Mouse (Mus musculus) liver, postnatal 0 days (tissue): Measurements from ENCODE around the gene Rfxank. TPM values are rescaled to one million over a fixed set of nuclear protein-coding genes. Genes with fewer than 3 reads are reported as not detected.

ENCODE experiments used
- ATAC-seq: fragments of 200-750 bp; cut with Nextera tagmentation; 2 replicates; pipeline ENCODE4 v1.8.0; 2017; ENCODE audit warnings: mild to moderate bottlenecking, moderate library complexity
- DNase-seq: peaks from one replicate; pipeline ENCODE4 v3.0.0-alpha.2; 2016
- H3K27ac ChIP-seq: fragments of 300-500 bp; sonication (generic); 2 replicates; pipeline ENCODE4 v1.5.1; 2014; ENCODE audit warnings: antibody characterized with exemption, moderate library complexity, mild to moderate bottlenecking, low read depth
- H3K27me3 ChIP-seq: fragments of 300-500 bp; sonication (generic); 2 replicates; pipeline ENCODE4 v1.6.1; 2014; ENCODE audit warnings: low read length, control low read depth, mixed read lengths; ENCODE audit not compliant: insufficient read depth
- H3K36me3 ChIP-seq: fragments of 300-500 bp; sonication (generic); replicated peaks from 2 replicates; pipeline ENCODE4 v1.6.1; 2014; ENCODE audit warnings: mild to moderate bottlenecking, control low read depth, low read length, moderate library complexity, mixed read lengths; ENCODE audit not compliant: insufficient read depth
- H3K4me1 ChIP-seq: fragments of 300-500 bp; sonication (generic); 2 replicates; pipeline ENCODE4 v1.6.1; 2014; ENCODE audit warnings: antibody characterized with exemption, mild to moderate bottlenecking, control low read depth; ENCODE audit not compliant: insufficient read depth
- H3K4me2 ChIP-seq: fragments of 300-500 bp; sonication (generic); 2 replicates; pipeline ENCODE4 v1.6.1; 2014; ENCODE audit warnings: low read depth, mild to moderate bottlenecking, low read length, moderate library complexity, mixed read lengths
- H3K4me3 ChIP-seq: fragments of 300-500 bp; sonication (generic); 2 replicates; pipeline ENCODE4 v1.5.1; 2014; ENCODE audit warnings: low read depth, low read length
- H3K9ac ChIP-seq: fragments of 300-500 bp; sonication (generic); replicated peaks from 2 replicates; pipeline ENCODE4 v1.6.1; 2014; ENCODE audit warnings: mild to moderate bottlenecking, moderate library complexity
- H3K9me3 ChIP-seq: fragments of 300-500 bp; sonication (generic); 2 replicates; pipeline ENCODE4 v1.6.1; 2016; ENCODE audit warnings: mild to moderate bottlenecking, control low read depth, low read length, mixed read lengths
- CTCF ChIP-seq: sonication (generic); IDR thresholded peaks from 2 replicates; pipeline ENCODE4 v1.5.1; 2016; ENCODE audit warnings: antibody characterized with exemption, low read depth
- EP300 ChIP-seq: IDR thresholded peaks from 2 replicates; pipeline ENCODE4 v1.6.1; 2016; ENCODE audit warnings: antibody characterized with exemption, low read depth, mild to moderate bottlenecking
- WGBS: fragments of 180-500 bp; shearing (Covaris S2); extraction: QIAGEN DNeasy Blood & Tissue Kit; methylation state at CpG from one replicate; pipeline ENCODE4 v1.1.7; 2014; ENCODE audit not compliant: insufficient replicate concordance; 5-methylcytosine and 5-hydroxymethylcytosine counted together
- polyA plus RNA-seq: library from polyadenylated mRNA; unstranded; fragments of >200 nt; fragmentation: Nextera tagmentation; extraction: Ambion mirVana; gene quantifications from 2 replicates; pipeline ENCODE4 v1.2.1, GENCODE M21; 2015

Gene Rfxank
- polyA plus RNA-seq, 1 experiment from 2014 or later: 3.6 TPM

- H3K4me2 ChIP-seq: no peak overlapping the region
- no peak overlapping the region for H3K4me3 ChIP-seq
- TF ChIP-seq EP300: no peak
- no peak for TF ChIP-seq CTCF
- H3K27ac ChIP-seq: no peak overlapping the region
- ATAC-seq (no peak), DNase-seq (no peak)
- no peaks in the 10 kb centered on the region for H3K9me3 ChIP-seq
- H3K36me3 ChIP-seq: no peaks in the 10 kb centered on the region
- no peaks in the 10 kb centered on the region for H3K4me1 ChIP-seq
- WGBS: 59% methylated on average over 13 of the region's 13 CpGs
- no peak overlapping the region for H3K9ac ChIP-seq
- H3K27me3 ChIP-seq: peaks cover 74% of the 10 kb centered on the region
Measured at GRCm38 (mm10) chr8:70114892-70115291, 24.1 kb downstream of the Rfxank start.

GRCm38 (mm10) chr8:70114488-70114887, 24.5 kb downstream of the Rfxank start:
- no peaks in the 10 kb centered on the region for H3K4me1 ChIP-seq
- no peaks in the 10 kb centered on the region for H3K36me3 ChIP-seq
- DNase-seq (no peak), ATAC-seq (no peak)
- no peaks in the 10 kb centered on the region for H3K9me3 ChIP-seq
- TF ChIP-seq CTCF (no peak), EP300 (no peak)
- H3K4me2 ChIP-seq: no peak overlapping the region
- H3K27me3 ChIP-seq: peaks cover 74% of the 10 kb centered on the region
- H3K27ac ChIP-seq: no peak overlapping the region
- H3K9ac ChIP-seq: no peak overlapping the region
- no peak overlapping the region for H3K4me3 ChIP-seq
- 16% methylated on average over 6 of the region's 6 CpGs for WGBS

GRCm38 (mm10) chr8:70112401-70113016, 26.4 kb downstream of the Rfxank start:
- whole genome bisulfite sequencing: 7% methylated on average over 43 of the region's 43 CpGs

GRCm38 (mm10) chr8:70111192-70111795, 27.7 kb downstream of the Rfxank start:
- TF ChIP-seq CTCF: no peak
- DNase-seq (no peak), ATAC-seq (no peak)
- WGBS: 48% methylated on average over 23 of the region's 23 CpGs
- H3K27ac ChIP-seq: no peak overlapping the region
- H3K4me3 ChIP-seq: no peak overlapping the region
- no peaks in the 10 kb centered on the region for H3K36me3 ChIP-seq
- no peaks in the 10 kb centered on the region for H3K4me1 ChIP-seq
- no peak overlapping the region for H3K4me2 ChIP-seq
- H3K27me3 ChIP-seq: peaks cover 58% of the 10 kb centered on the region
- H3K9me3 ChIP-seq: no peaks in the 10 kb centered on the region
- no peak overlapping the region for H3K9ac ChIP-seq

More at GRCm38 (mm10) chr8:70112401-70113016, 26.4 kb downstream of the Rfxank start:
- Histone ChIP-seq H3K4me3 (no peak overlapping the region), H3K36me3 (no peaks in the 10 kb centered on the region), H3K9ac (no peak overlapping the region), H3K9me3 (no peaks in the 10 kb centered on the region), H3K4me2 (no peak overlapping the region), H3K4me1 (no peaks in the 10 kb centered on the region), H3K27me3 (peaks cover 63% of the 10 kb centered on the region), H3K27ac (no peak overlapping the region)
- no peak for ATAC-seq
- no peak for DNase-seq
- TF ChIP-seq CTCF (no peak), EP300 (no peak)

GRCm38 (mm10) chr8:70110451-70110850, 28.5 kb downstream of the Rfxank start:
- peaks cover 57% of the 10 kb centered on the region for H3K27me3 ChIP-seq
- no peaks in the 10 kb centered on the region for H3K9me3 ChIP-seq
- 54% methylated on average over 2 of the region's 2 CpGs for WGBS
- no peak overlapping the region for H3K27ac ChIP-seq
- TF ChIP-seq CTCF (no peak), EP300 (no peak)
- H3K4me1 ChIP-seq: no peaks in the 10 kb centered on the region
- no peak for ATAC-seq
- no peak for DNase-seq
- no peak overlapping the region for H3K4me3 ChIP-seq
- no peaks in the 10 kb centered on the region for H3K36me3 ChIP-seq
- H3K9ac ChIP-seq: no peak overlapping the region
- no peak overlapping the region for H3K4me2 ChIP-seq

GRCm38 (mm10) chr8:70104922-70105321, 34.0 kb downstream of the Rfxank start:
- 63% methylated on average over 7 of the region's 7 CpGs for WGBS

More at GRCm38 (mm10) chr8:70104922-70105321, 34.0 kb downstream of the Rfxank start:
- no peak for TF ChIP-seq CTCF
- TF ChIP-seq EP300: no peak
- no peak for ATAC-seq
- H3K4me1 ChIP-seq: no peaks in the 10 kb centered on the region
- H3K4me3 ChIP-seq: no peak overlapping the region
- H3K9me3 ChIP-seq: no peaks in the 10 kb centered on the region
- no peaks in the 10 kb centered on the region for H3K36me3 ChIP-seq
- no peak overlapping the region for H3K27ac ChIP-seq
- no peak overlapping the region for H3K4me2 ChIP-seq
- peaks cover 7% of the 10 kb centered on the region; the same call in 1 of the 2 replicates for H3K27me3 ChIP-seq
- H3K9ac ChIP-seq: no peak overlapping the region
- DNase-seq: no peak
